Mouse (Mus musculus): ENCODE results near the gene Repin1. TPM values are rescaled to one million over a fixed set of nuclear protein-coding genes. Genes with fewer than 3 reads are reported as not detected.
A peak's percentile ranks its signal among the peaks of the same experiment; 100 is the strongest.

The Repin1 gene
- total RNA-seq, 2 experiments from 2014 or later = 29.3 to 38.4 TPM

- DNase-seq (ENCODE audit: low spot score in 2 of 2) = no peak
These were observed 14.9 kb upstream of the Repin1 start for GRCm38 (mm10) chr6:48578736-48579135.

- no peak for DNase-seq (ENCODE audit: low spot score in 2 of 2)
These were observed 14.5 kb upstream of the Repin1 start for GRCm38 (mm10) chr6:48579215-48579648.

GRCm38 (mm10) chr6:48581257-48581656 lies 12.4 kb upstream of the Repin1 start:
- DNase-seq (ENCODE audit: low spot score in 2 of 2) = no peak

- peak in 1 of 2 experiments; percentile 76 for DNase-seq (ENCODE audit: low spot score in 2 of 2)
These were observed 11.6 kb upstream of the Repin1 start for GRCm38 (mm10) chr6:48582037-48582436.

GRCm38 (mm10) chr6:48589194-48589750 lies 4.4 kb upstream of the Repin1 start, which contains the start of gene Gm45021:
Gm45021 (plus strand) TSS chr6:48589610.
- DNase-seq (ENCODE audit: low spot score in 2 of 2) = no peak

GRCm38 (mm10) chr6:48591221-48591845 lies 2.4 kb upstream of the Repin1 start:
- no peak for DNase-seq (ENCODE audit: low spot score in 2 of 2)

GRCm38 (mm10) chr6:48591871-48592270 lies 1.8 kb upstream of the Repin1 start:
- no peak for DNase-seq (ENCODE audit: low spot score in 2 of 2)

GRCm38 (mm10) chr6:48594043-48594738 lies 508 bp downstream of the Repin1 start:
- peak; percentile 60 to 61 for DNase-seq (ENCODE audit: low spot score in 2 of 2)

GRCm38 (mm10) chr6:48595278-48595677 lies 1.6 kb downstream of the Repin1 start:
- no peak for DNase-seq (ENCODE audit: low spot score in 2 of 2)

GRCm38 (mm10) chr6:48596545-48597232 lies 3.0 kb downstream of the Repin1 start:
- no peak for DNase-seq (ENCODE audit: low spot score in 2 of 2)

GRCm38 (mm10) chr6:48597233-48597625 lies 3.5 kb downstream of the Repin1 start:
- DNase-seq (ENCODE audit: low spot score in 2 of 2) = no peak

- no peak for DNase-seq (ENCODE audit: low spot score in 2 of 2)
These were observed 6.9 kb downstream of the Repin1 start for GRCm38 (mm10) chr6:48600594-48600993.

- DNase-seq (ENCODE audit: low spot score in 2 of 2) = peak; percentile 96 to 97
These were observed 7.8 kb downstream of the Repin1 start, which contains the start of gene Zfp775 for GRCm38 (mm10) chr6:48601271-48602079. Zfp775 (plus strand) TSS chr6:48602063.

GRCm38 (mm10) chr6:48602080-48602741 lies 8.5 kb downstream of the Repin1 start:
- peak in 1 of 2 experiments; percentile 42 for DNase-seq (ENCODE audit: low spot score in 2 of 2)

GRCm38 (mm10) chr6:48608124-48608523 lies 14.4 kb downstream of the Repin1 start:
- DNase-seq (ENCODE audit: low spot score in 2 of 2) = no peak

- DNase-seq (ENCODE audit: low spot score in 2 of 2) = no peak
These were observed 15.8 kb downstream of the Repin1 start for GRCm38 (mm10) chr6:48609512-48609911.

GRCm38 (mm10) chr6:48610657-48611056 lies 17.0 kb downstream of the Repin1 start:
- no peak for DNase-seq (ENCODE audit: low spot score in 2 of 2)

GRCm38 (mm10) chr6:48613464-48613863 lies 19.8 kb downstream of the Repin1 start:
- DNase-seq (ENCODE audit: low spot score in 2 of 2) = no peak

- no peak for DNase-seq (ENCODE audit: low spot score in 2 of 2)
These were observed 21.1 kb downstream of the Repin1 start for GRCm38 (mm10) chr6:48614756-48615155.

GRCm38 (mm10) chr6:48620031-48620430 lies 26.3 kb downstream of the Repin1 start:
- no peak for DNase-seq (ENCODE audit: low spot score in 2 of 2)

Measured in layer of hippocampus, postnatal 14 days (tissue).